14 mouse cellular contexts compared by ENCODE assay signal in genomic region chr12:81197468-81198075, GRCm38 (mm10).
"Had no signal": no experiment of that assay in that cellular context is flagged by ENCODE, and none has a peak within 500 bp of the region (broad histone marks: within the 10 kb centered on the region; RNA-seq: fewer than 3 reads in every experiment).

No protein-coding gene starts in this region.

- H3K27me3 ChIP-seq: midbrain, embryonic 12.5 days; neural tube, embryonic 13.5 days; stomach, embryonic 15.5 days had no signal

- H3K4me1 ChIP-seq: stomach, embryonic 15.5 days had no signal

- H3K9ac ChIP-seq: midbrain, embryonic 12.5 days; neural tube, embryonic 13.5 days; stomach, embryonic 15.5 days had no signal

- H3K9me3 ChIP-seq: limb, embryonic 10.5 days; midbrain, embryonic 12.5 days; neural tube, embryonic 13.5 days; stomach, embryonic 15.5 days had no signal

- H3K4me2 ChIP-seq: midbrain, embryonic 12.5 days; neural tube, embryonic 13.5 days; stomach, embryonic 15.5 days had no signal

- DNase-seq: kidney, adult 11 months; kidney, adult 9 months; kidney, postnatal 4 days; lung, adult 18-20 months; retina, postnatal 1 day; right cerebral cortex, postnatal 14 days; thymus, postnatal 36 days had no signal

- ATAC-seq: midbrain, embryonic 16.5 days had no signal

- H3K27ac ChIP-seq: kidney, postnatal 0 days; left cerebral cortex, adult 2 months; limb, embryonic 10.5 days; midbrain, embryonic 12.5 days; neural tube, embryonic 13.5 days; stomach, embryonic 15.5 days had no signal

- H3K36me3 ChIP-seq: limb, embryonic 10.5 days; midbrain, embryonic 12.5 days; neural tube, embryonic 13.5 days; stomach, embryonic 15.5 days had no signal

- H3K4me3 ChIP-seq: left cerebral cortex, adult 2 months; limb, embryonic 10.5 days; midbrain, embryonic 12.5 days; neural tube, embryonic 13.5 days; stomach, embryonic 15.5 days had no signal
